Mouse (Mus musculus): ENCODE measurements at regions not wholly inside any gene's neighbourhood (a gene's known extent, or its start where the extent isn't known, plus 50 kb on each side); places are given as distances from the start of the nearest gene placed in this dataset.

GRCm38 (mm10) chr10:96787572-96787946 lies 170.8 kb downstream of the Btg1 start:
- no peak for ATAC-seq (ENCODE audit: insufficient read depth)
- H3K27me3 ChIP-seq: no peaks in the 10 kb centered on the region
- no peaks in the 10 kb centered on the region for H3K36me3 ChIP-seq (replicated peaks)
- no peak overlapping the region for H3K4me2 ChIP-seq
- H3K4me1 ChIP-seq (replicated peaks): no peaks in the 10 kb centered on the region
- no peaks in the 10 kb centered on the region for H3K9me3 ChIP-seq (replicated peaks)
- no peak overlapping the region for H3K9ac ChIP-seq
- WGBS (ENCODE audit: insufficient replicate concordance): 14% methylated on average over 1 of the region's 1 CpGs
- H3K27ac ChIP-seq (replicated peaks): no peak overlapping the region
- no peak overlapping the region for H3K4me3 ChIP-seq (replicated peaks)

- Histone ChIP-seq H3K4me1 (replicated peaks) (no peaks in the 10 kb centered on the region), H3K9ac (no peak overlapping the region), H3K27ac (replicated peaks) (no peak overlapping the region), H3K4me2 (no peak overlapping the region), H3K9me3 (replicated peaks) (no peaks in the 10 kb centered on the region), H3K27me3 (no peaks in the 10 kb centered on the region), H3K36me3 (replicated peaks) (no peaks in the 10 kb centered on the region), H3K4me3 (replicated peaks) (no peak overlapping the region)
- no peak for ATAC-seq (ENCODE audit: insufficient read depth)
- WGBS (ENCODE audit: insufficient replicate concordance): 44% methylated on average over 8 of the region's 8 CpGs
Observed at GRCm38 (mm10) chr10:96788352-96789016, 171.7 kb downstream of the Btg1 start.

DNA sequence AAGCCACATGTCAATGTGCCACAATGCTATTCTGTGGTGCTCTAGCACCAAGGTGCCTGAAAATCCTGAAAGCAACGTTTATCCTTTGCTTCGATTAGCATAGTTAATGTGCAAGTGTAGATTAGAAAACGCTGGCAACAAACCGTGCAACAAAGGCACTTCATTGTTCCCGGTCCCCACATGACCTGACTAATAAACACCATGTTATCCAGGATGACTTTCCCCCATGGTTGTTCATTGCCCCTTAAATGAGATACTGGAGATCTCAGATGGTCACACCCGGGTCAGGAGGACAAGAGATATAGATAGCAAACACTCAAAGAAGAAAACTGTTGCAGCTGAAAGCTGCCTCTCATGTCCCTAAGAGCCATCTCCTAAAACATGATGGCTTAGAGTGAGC lies 180.3 kb downstream of the Btg1 start:
- no peak for ATAC-seq (ENCODE audit: insufficient read depth)
- no peak overlapping the region for H3K27ac ChIP-seq (replicated peaks)
- no peak overlapping the region for H3K4me2 ChIP-seq
- H3K36me3 ChIP-seq (replicated peaks): no peaks in the 10 kb centered on the region
- H3K9me3 ChIP-seq (replicated peaks): no peaks in the 10 kb centered on the region
- H3K9ac ChIP-seq: no peak overlapping the region
- 62% methylated on average over 6 of the region's 6 CpGs for WGBS (ENCODE audit: insufficient replicate concordance)
- no peak overlapping the region for H3K4me3 ChIP-seq (replicated peaks)
- H3K4me1 ChIP-seq (replicated peaks): no peaks in the 10 kb centered on the region
- no peaks in the 10 kb centered on the region for H3K27me3 ChIP-seq

DNA sequence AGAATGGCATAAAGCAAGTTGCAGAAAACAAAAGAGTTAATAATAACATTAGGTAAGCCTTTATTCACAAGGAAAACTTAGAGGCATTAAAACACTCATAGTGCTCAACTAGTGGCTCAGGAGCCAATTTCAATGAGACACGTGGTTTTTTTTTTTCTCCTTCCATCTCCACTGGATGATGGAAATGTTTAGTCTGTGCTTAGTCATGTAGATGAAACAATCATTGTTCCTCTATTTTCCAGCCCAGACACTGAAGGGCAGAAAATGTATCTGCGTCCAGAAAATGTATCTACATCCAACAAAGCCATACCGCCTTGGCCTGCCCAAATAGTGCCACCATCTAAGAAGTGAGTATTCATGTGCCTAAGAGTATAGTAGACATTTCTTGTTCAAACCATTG lies 184.0 kb downstream of the Btg1 start:
- no peak for ATAC-seq (ENCODE audit: insufficient read depth)
- Histone ChIP-seq H3K4me3 (replicated peaks) (no peak overlapping the region), H3K36me3 (replicated peaks) (no peaks in the 10 kb centered on the region), H3K27me3 (no peaks in the 10 kb centered on the region), H3K4me2 (no peak overlapping the region), H3K9me3 (replicated peaks) (no peaks in the 10 kb centered on the region), H3K9ac (no peak overlapping the region), H3K4me1 (replicated peaks) (no peaks in the 10 kb centered on the region), H3K27ac (replicated peaks) (no peak overlapping the region)
- WGBS (ENCODE audit: insufficient replicate concordance): 54% methylated on average over 3 of the region's 3 CpGs

- no peak overlapping the region for H3K27ac ChIP-seq (replicated peaks)
Observed at GRCm38 (mm10) chr10:96804030-96804784, 187.4 kb downstream of the Btg1 start.

GRCm38 (mm10) chr10:96806579-96806978 lies 189.8 kb downstream of the Btg1 start:
- H3K4me3 ChIP-seq (replicated peaks): no peak overlapping the region
- no peak overlapping the region for H3K4me2 ChIP-seq
- H3K9me3 ChIP-seq (replicated peaks): no peaks in the 10 kb centered on the region
- no peaks in the 10 kb centered on the region for H3K4me1 ChIP-seq (replicated peaks)
- WGBS (ENCODE audit: insufficient replicate concordance): 52% methylated on average over 7 of the region's 7 CpGs
- H3K27ac ChIP-seq (replicated peaks): no peak overlapping the region
- H3K27me3 ChIP-seq: no peaks in the 10 kb centered on the region
- no peak overlapping the region for H3K9ac ChIP-seq
- ATAC-seq (ENCODE audit: insufficient read depth): no peak
- H3K36me3 ChIP-seq (replicated peaks): no peaks in the 10 kb centered on the region

More at GRCm38 (mm10) chr10:96804030-96804784, 187.4 kb downstream of the Btg1 start:
- no peak for ATAC-seq (ENCODE audit: insufficient read depth)
- Histone ChIP-seq H3K36me3 (replicated peaks) (no peaks in the 10 kb centered on the region), H3K9me3 (replicated peaks) (no peaks in the 10 kb centered on the region), H3K4me1 (replicated peaks) (no peaks in the 10 kb centered on the region), H3K4me2 (no peak overlapping the region), H3K27me3 (no peaks in the 10 kb centered on the region), H3K9ac (no peak overlapping the region), H3K4me3 (replicated peaks) (no peak overlapping the region)
- WGBS (ENCODE audit: insufficient replicate concordance): 58% methylated on average over 7 of the region's 7 CpGs

- Histone ChIP-seq H3K4me1 (replicated peaks) (no peaks in the 10 kb centered on the region), H3K36me3 (replicated peaks) (no peaks in the 10 kb centered on the region), H3K9me3 (replicated peaks) (no peaks in the 10 kb centered on the region), H3K27ac (replicated peaks) (no peak overlapping the region), H3K9ac (no peak overlapping the region), H3K4me2 (no peak overlapping the region), H3K4me3 (replicated peaks) (no peak overlapping the region), H3K27me3 (no peaks in the 10 kb centered on the region)
- ATAC-seq (ENCODE audit: insufficient read depth): no peak
- WGBS (ENCODE audit: insufficient replicate concordance): 48% methylated on average over 1 of the region's 1 CpGs
Observed at GRCm38 (mm10) chr10:96821852-96822251, 205.0 kb downstream of the Btg1 start.

DNA sequence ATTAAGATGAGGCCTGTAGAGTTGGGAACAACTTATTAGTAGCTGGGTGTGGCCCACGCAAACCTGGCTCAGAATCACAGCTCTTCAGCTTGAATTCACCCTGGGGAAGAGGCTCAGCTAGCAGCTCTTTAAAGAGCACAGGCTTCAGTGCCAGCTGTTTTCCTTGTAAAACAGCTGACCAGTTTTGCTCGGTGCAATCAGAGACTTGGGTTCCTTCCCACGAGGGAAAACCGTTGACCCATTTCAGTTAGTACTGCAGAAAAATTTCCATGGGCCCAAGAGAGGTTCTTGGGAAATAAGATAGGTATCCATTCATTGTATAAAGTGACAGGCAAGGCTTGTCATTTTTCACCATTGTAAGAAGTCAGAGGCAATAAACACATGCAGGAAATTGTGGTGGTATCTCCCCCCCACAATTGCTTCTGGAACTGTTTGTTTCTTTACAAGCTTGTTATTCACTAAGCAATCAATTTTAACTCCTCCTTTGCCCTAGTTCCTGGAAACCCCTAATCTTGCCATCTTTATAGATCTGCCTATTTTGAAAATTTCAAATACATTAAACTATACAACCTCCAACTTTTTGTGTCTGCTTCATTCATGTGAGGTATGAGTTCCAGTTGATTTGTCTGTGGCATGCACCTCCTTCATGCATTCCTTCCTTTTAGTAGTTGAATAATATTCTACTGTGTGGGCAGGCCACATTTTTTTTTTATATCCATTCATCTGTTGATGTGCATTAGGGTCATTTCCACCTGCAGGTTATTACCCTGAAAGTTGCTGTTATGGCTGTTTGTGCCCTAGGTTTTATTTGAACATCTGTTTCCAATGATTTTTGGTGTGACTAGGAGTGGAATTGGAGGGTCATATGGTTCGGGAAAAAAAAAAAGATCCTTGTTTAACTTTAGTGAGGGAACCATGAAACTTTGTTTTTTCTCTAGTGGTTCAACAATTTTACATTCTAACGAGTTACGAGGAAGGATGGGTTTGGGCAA lies 205.8 kb downstream of the Btg1 start:
- WGBS (ENCODE audit: insufficient replicate concordance): 44% methylated on average over 7 of the region's 7 CpGs

GRCm38 (mm10) chr10:96826234-96826788 lies 209.5 kb downstream of the Btg1 start:
- no peak for ATAC-seq (ENCODE audit: insufficient read depth)
- H3K9me3 ChIP-seq (replicated peaks): no peaks in the 10 kb centered on the region
- no peak overlapping the region for H3K4me2 ChIP-seq
- H3K27ac ChIP-seq (replicated peaks): no peak overlapping the region
- no peaks in the 10 kb centered on the region for H3K36me3 ChIP-seq (replicated peaks)
- no peak overlapping the region for H3K9ac ChIP-seq
- H3K4me3 ChIP-seq (replicated peaks): no peak overlapping the region
- H3K27me3 ChIP-seq: no peaks in the 10 kb centered on the region
- 41% methylated on average over 7 of the region's 7 CpGs for WGBS (ENCODE audit: insufficient replicate concordance)
- H3K4me1 ChIP-seq (replicated peaks): no peaks in the 10 kb centered on the region

More for the DNA sequence above, 205.8 kb downstream of the Btg1 start:
- Histone ChIP-seq H3K4me2 (no peak overlapping the region), H3K4me1 (replicated peaks) (no peaks in the 10 kb centered on the region), H3K9me3 (replicated peaks) (no peaks in the 10 kb centered on the region), H3K27me3 (no peaks in the 10 kb centered on the region), H3K27ac (replicated peaks) (no peak overlapping the region), H3K36me3 (replicated peaks) (no peaks in the 10 kb centered on the region), H3K4me3 (replicated peaks) (no peak overlapping the region), H3K9ac (no peak overlapping the region)
- no peak for ATAC-seq (ENCODE audit: insufficient read depth)

DNA sequence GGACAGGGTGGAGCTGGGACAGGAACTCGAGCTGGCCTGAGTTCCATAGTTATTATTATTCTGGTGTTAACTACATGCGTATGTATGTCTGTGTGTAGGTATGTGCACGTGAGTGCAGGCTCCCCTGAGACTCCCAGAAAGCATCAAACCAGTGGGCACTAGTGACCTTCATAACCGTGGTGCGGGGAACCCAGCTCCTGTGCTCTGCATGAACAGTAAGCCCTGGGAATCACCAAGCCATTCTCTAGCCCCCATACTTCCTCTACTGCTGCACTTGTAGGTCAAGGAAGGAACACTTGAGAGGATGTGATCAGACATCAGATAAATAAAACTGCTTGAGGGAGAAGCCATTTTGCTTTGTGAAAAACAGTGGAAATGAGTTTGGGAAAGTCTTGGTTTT lies 211.2 kb downstream of the Btg1 start:
- H3K9ac ChIP-seq: no peak overlapping the region
- no peak overlapping the region for H3K4me2 ChIP-seq
- H3K27ac ChIP-seq (replicated peaks): no peak overlapping the region
- no peak overlapping the region for H3K4me3 ChIP-seq (replicated peaks)
- H3K36me3 ChIP-seq (replicated peaks): no peaks in the 10 kb centered on the region
- ATAC-seq (ENCODE audit: insufficient read depth): no peak
- 70% methylated on average over 5 of the region's 5 CpGs for WGBS (ENCODE audit: insufficient replicate concordance)
- H3K9me3 ChIP-seq (replicated peaks): no peaks in the 10 kb centered on the region
- H3K4me1 ChIP-seq (replicated peaks): no peaks in the 10 kb centered on the region
- H3K27me3 ChIP-seq: no peaks in the 10 kb centered on the region
